Mouse (Mus musculus) urinary bladder, postnatal 0 days (tissue): ENCODE data around the gene Drc1. TPM values are rescaled to one million over a fixed set of nuclear protein-coding genes. Genes with fewer than 3 reads are reported as not detected.

ENCODE experiments used
- polyA plus RNA-seq: library from polyadenylated mRNA; unstranded; fragments of >200 nt; fragmentation: Nextera tagmentation; extraction: Ambion mirVana; gene quantifications from 2 replicates; pipeline ENCODE4 v1.2.1, GENCODE M21; 2015

Drc1 gene
- polyA plus RNA-seq: 0.10 and 0.43 TPM in 2 replicates

GRCm38 (mm10) chr5:30281291-30281732 lies at the start of gene Drc1:
TSS of gene Drc1 (plus strand) at chr5:30281388.

GRCm38 (mm10) chr5:30232271-30232971 lies 48.8 kb upstream of the Drc1 start, which contains the start of gene Selenoi:
TSS of gene Selenoi (plus strand) at chr5:30232581.

Other genes starting within 250 kb of the Drc1 start
- 74.7 and 89.0 TPM in 2 replicates for gene Tyms, start 207.8 kb upstream of the Drc1 start, polyA plus RNA-seq
- gene Garem2, start 176.2 kb upstream of the Drc1 start, polyA plus RNA-seq: 0.08 and 0.10 TPM in 2 replicates
- gene 3110082J24Rik, start 175.3 kb upstream of the Drc1 start, polyA plus RNA-seq: not detected in 2 replicates
- gene Hadha, start 126.2 kb upstream of the Drc1 start, polyA plus RNA-seq: 111 and 122 TPM in 2 replicates
- gene Hadhb, start 126.1 kb upstream of the Drc1 start, polyA plus RNA-seq: 154 and 164 TPM in 2 replicates
- gene Adgrf3, start 75.7 kb upstream of the Drc1 start, polyA plus RNA-seq: 0.13 and 0.29 TPM in 2 replicates
- 21.4 and 23.9 TPM in 2 replicates for gene Selenoi, start 48.8 kb upstream of the Drc1 start, polyA plus RNA-seq
- gene Otof, start 180.5 kb downstream of the Drc1 start, polyA plus RNA-seq: 0.07 TPM in 1 of 2 replicates, not detected in the other
- gene 1700001C02Rik, start 184.7 kb downstream of the Drc1 start, polyA plus RNA-seq: 0.31 TPM in 1 of 2 replicates, not detected in the other